8 mouse cellular contexts compared by ENCODE assay signal in the genomic region with DNA sequence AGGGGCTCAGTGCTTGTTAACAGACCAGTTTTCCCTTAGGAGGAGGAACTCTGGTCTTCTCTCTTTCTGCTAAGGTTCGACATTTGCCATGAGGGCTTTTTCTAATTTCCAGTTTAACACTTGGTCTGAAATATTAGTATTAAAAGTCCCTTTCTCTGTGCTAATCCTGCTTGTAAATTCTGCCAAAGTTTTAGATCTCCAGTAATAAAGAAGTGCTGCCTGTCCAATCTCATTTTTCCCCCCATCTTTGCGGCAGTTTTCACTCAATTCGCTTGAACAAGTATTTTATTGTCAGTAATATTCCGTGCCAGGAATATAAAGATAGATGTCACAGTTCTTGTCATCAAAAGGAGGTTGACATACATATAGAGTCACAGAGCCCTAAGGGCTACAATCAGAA. TPM values are rescaled to one million over a fixed set of nuclear protein-coding genes. Genes with fewer than 3 reads are reported as not detected.
DNase-seq lines count a peak whose midpoint lies in the region; ATAC-seq and TF ChIP-seq lines count a peak whose summit lies in the region.

Gene Strn, minus strand, starts transcription at position 101 of the 400 bp plus-strand sequence.

- peak within 1 kb of the TSS; percentile 92 for H3K4me3 ChIP-seq in gastrocnemius, adult 2 months
- H3K4me3 ChIP-seq in heart, adult 2 months = peak within 1 kb of the TSS; percentile 98
- peak within 1 kb of the TSS; percentile 93 for H3K4me3 ChIP-seq in midbrain, embryonic 16.5 days (ENCODE audit: low read depth, low read length)

- peak within 1 kb of the TSS; percentile 99 for H3K9ac ChIP-seq in heart, adult 2 months (ENCODE audit: low read depth, low read length)
- peak within 1 kb of the TSS; percentile 96 for H3K9ac ChIP-seq in midbrain, embryonic 16.5 days (ENCODE audit: low read depth, low read length)

- TF ChIP-seq CTCF in gastrocnemius, adult 2 months (IDR thresholded peaks at IDR 0.05) = no peak
- no peak for TF ChIP-seq CTCF in heart, adult 2 months (IDR thresholded peaks at IDR 0.05)

- DNase-seq in gastrocnemius, adult 2 months = no peak
- DNase-seq in gastrocnemius, adult 18-20 months (ENCODE audit: low spot score) = no peak
- DNase-seq in adrenal gland, postnatal 10 days = no peak
- no peak for DNase-seq in heart, adult 2 months
- DNase-seq in layer of hippocampus, postnatal 36 days = no peak
- DNase-seq in urinary bladder, adult 2 months (ENCODE audit: low spot score) = no peak
- DNase-seq in spleen, postnatal 10 days (ENCODE audit: low spot score in 2 of 2) = no peak

- WGBS in heart, adult 2 months = 42% methylated on average over 4 of the region's 4 CpGs
- 38% methylated on average over 4 of the region's 4 CpGs for WGBS in midbrain, embryonic 16.5 days

- intact Hi-C loops in gastrocnemius, adult 2 months (cut with DNase I) = loop anchor here (5.0 kb wide), 2 partner anchors 95 to 285 kb away; partner anchors contain the start of gene Prkd3
- intact Hi-C loops in heart, adult 2 months (cut with DNase I) = loop anchor here (5.0 to 10.0 kb wide), 2 partner anchors 135 to 198 kb away; partner anchors contain the start of genes Cebpz and Ndufaf7

- TF ChIP-seq EP300 in heart, adult 2 months (IDR thresholded peaks at IDR 0.05; ENCODE audit: insufficient read depth, low read depth, low read length) = no peak

- H3K4me1 ChIP-seq in heart, adult 2 months (ENCODE audit: control insufficient read depth, insufficient read depth, low read length) = peaks cover 12% of the 10 kb centered on the region
- peaks cover 20% of the 10 kb centered on the region for H3K4me1 ChIP-seq in midbrain, embryonic 16.5 days (ENCODE audit: control insufficient read depth, insufficient read depth, low read length)

- H3K79me2 ChIP-seq in heart, adult 2 months (replicated peaks; ENCODE audit: control insufficient read depth, insufficient read depth, low read length) = peaks cover 8% of the 10 kb centered on the region

- no peaks in the 10 kb centered on the region for H3K27me3 ChIP-seq in heart, adult 2 months (ENCODE audit: control insufficient read depth, insufficient read depth, low read length)
- H3K27me3 ChIP-seq in midbrain, embryonic 16.5 days (ENCODE audit: control insufficient read depth, insufficient read depth, low read depth, low read length) = no peaks in the 10 kb centered on the region

- H3K9me3 ChIP-seq in midbrain, embryonic 16.5 days (replicated peaks; ENCODE audit: control insufficient read depth, low read length, poor library complexity, severe bottlenecking) = no peaks in the 10 kb centered on the region

- H3K36me3 ChIP-seq in heart, adult 2 months (ENCODE audit: control insufficient read depth, insufficient read depth, low read length) = peaks cover 19% of the 10 kb centered on the region
- no peaks in the 10 kb centered on the region for H3K36me3 ChIP-seq in midbrain, embryonic 16.5 days (ENCODE audit: control insufficient read depth, insufficient read depth, low read length)

- H3K4me2 ChIP-seq in midbrain, embryonic 16.5 days (ENCODE audit: low read length) = peak within 1 kb of the TSS; percentile 83

- TF ChIP-seq POLR2A in heart, adult 2 months (IDR thresholded peaks at IDR 0.05; ENCODE audit: insufficient read depth, low read depth, low read length) = no peak

- no peak for ATAC-seq in midbrain, embryonic 16.5 days

- peak within 1 kb of the TSS; percentile 96 for H3K27ac ChIP-seq in gastrocnemius, adult 2 months
- H3K27ac ChIP-seq in heart, adult 2 months = peak within 1 kb of the TSS; percentile 93
- H3K27ac ChIP-seq in midbrain, embryonic 16.5 days (ENCODE audit: low read length) = peak within 1 kb of the TSS; percentile 85

RNA-seq across cellular contexts. Expression of gene Strn, which starts in this region (rescaled TPM):
- 1 to 10 TPM; 5.4 to 7.1 TPM for total RNA-seq in gastrocnemius, adult 2 months (2021)
- 1 to 10 TPM; 6.0 to 6.1 TPM for total RNA-seq in gastrocnemius, adult 18-20 months (2021)
- 10 to 100 TPM; 20.5 to 25.2 TPM for total RNA-seq in adrenal gland, postnatal 10 days (2021)
- total RNA-seq in heart, adult 2 months (2021) = 10 to 100 TPM; 20.3 to 24.2 TPM
- 6.1 and 11.8 TPM in 2 replicates for polyA plus RNA-seq in heart, adult 2 months (2012; rRNA removed)
- total RNA-seq in layer of hippocampus, postnatal 36 days (2021) = 10 to 100 TPM; 59.1 to 68.3 TPM
- polyA plus RNA-seq in midbrain, embryonic 16.5 days (2015; fragmentation: Nextera tagmentation; extraction: Ambion mirVana) = 5.9 and 6.3 TPM in 2 replicates
- polyA plus RNA-seq in urinary bladder, adult 2 months (2012; rRNA removed) = 9.3 and 9.8 TPM in 2 replicates
